Mouse (Mus musculus) kidney, postnatal 0 days (tissue): Measurements from ENCODE around the gene Acly. TPM values are rescaled to one million over a fixed set of nuclear protein-coding genes. Genes with fewer than 3 reads are reported as not detected.

Experiments used
- ATAC-seq: fragments of 200-750 bp; cut with Nextera tagmentation; replicated peaks from 2 replicates; pipeline ENCODE4 v1.8.0; 2017; ENCODE audit warnings: low read depth, moderate number of reproducible peaks, moderate TSS enrichment, moderate library complexity; ENCODE audit not compliant: low FRiP score
- DNase-seq: peaks from one replicate; pipeline ENCODE4 v3.0.0-alpha.2; 2016; ENCODE audit warnings: low spot score
- H3K27ac ChIP-seq: fragments of 300-500 bp; sonication (generic); 2 replicates; pipeline ENCODE4 v1.5.1; 2014; ENCODE audit warnings: mild to moderate bottlenecking
- H3K27me3 ChIP-seq: fragments of 300-500 bp; sonication (generic); 2 replicates; pipeline ENCODE4 v1.6.1; 2014; ENCODE audit warnings: low read length, mixed read lengths; ENCODE audit not compliant: insufficient read depth
- H3K36me3 ChIP-seq: fragments of 300-500 bp; sonication (generic); 2 replicates; pipeline ENCODE4 v1.6.1; 2014; ENCODE audit warnings: low read length, mixed read lengths; ENCODE audit not compliant: insufficient read depth
- H3K4me1 ChIP-seq: fragments of 300-500 bp; sonication (generic); replicated peaks from 2 replicates; pipeline ENCODE4 v1.6.1; 2014; ENCODE audit warnings: antibody characterized with exemption, low read length, mixed read lengths; ENCODE audit not compliant: insufficient read depth
- H3K4me2 ChIP-seq: fragments of 300-500 bp; sonication (generic); 2 replicates; pipeline ENCODE4 v1.6.1; 2014; ENCODE audit warnings: mild to moderate bottlenecking, low read length, moderate library complexity, mixed read lengths
- H3K4me3 ChIP-seq: fragments of 300-500 bp; sonication (generic); replicated peaks from 2 replicates; pipeline ENCODE4 v1.5.1; 2014; ENCODE audit warnings: low read depth, low read length
- H3K9ac ChIP-seq: fragments of 300-500 bp; sonication (generic); 2 replicates; pipeline ENCODE4 v1.6.1; 2014; ENCODE audit warnings: low read depth, low read length
- H3K9me3 ChIP-seq: fragments of 300-500 bp; sonication (generic); replicated peaks from 2 replicates; pipeline ENCODE4 v1.6.1; 2016; ENCODE audit warnings: low read length, inconsistent platforms, mixed read lengths
- CTCF ChIP-seq: IDR thresholded peaks from 2 replicates; pipeline ENCODE4 v1.5.1; 2016; ENCODE audit warnings: antibody characterized with exemption, low read depth, mild to moderate bottlenecking, moderate library complexity
- WGBS: fragments of 180-500 bp; shearing (Covaris S2); extraction: QIAGEN DNeasy Blood & Tissue Kit; methylation state at CpG from one replicate; pipeline ENCODE4 v1.1.7; 2014; 5-methylcytosine and 5-hydroxymethylcytosine counted together
- polyA plus RNA-seq: library from polyadenylated mRNA; unstranded; fragments of >200 nt; fragmentation: Nextera tagmentation; extraction: Ambion mirVana; gene quantifications from 2 replicates; pipeline ENCODE4 v1.2.1, GENCODE M21; 2015

Acly gene
- polyA plus RNA-seq, 1 experiment from 2014 or later: 86.4 TPM

- H3K27ac ChIP-seq: peak overlapping the region; percentile 47; the same call in 1 of the 2 replicates
- H3K9ac ChIP-seq: no peak overlapping the region
- no peak overlapping the region for H3K4me2 ChIP-seq
- 48% methylated on average over 5 of the region's 5 CpGs for WGBS
- no peak overlapping the region for H3K4me3 ChIP-seq
- ATAC-seq (peak; percentile 71), DNase-seq (peak; percentile 48)
- no peaks in the 10 kb centered on the region for H3K9me3 ChIP-seq
- peaks cover 60% of the 10 kb centered on the region for H3K36me3 ChIP-seq
- 0 out of 2 replicates have a peak, but pooled peaks cover 6% of the 10 kb centered on the region for H3K4me1 ChIP-seq
- no peak for TF ChIP-seq CTCF
- no peaks in the 10 kb centered on the region for H3K27me3 ChIP-seq
Observed at GRCm38 (mm10) chr11:100518188-100518591, 9.6 kb downstream of the Acly start.

DNA sequence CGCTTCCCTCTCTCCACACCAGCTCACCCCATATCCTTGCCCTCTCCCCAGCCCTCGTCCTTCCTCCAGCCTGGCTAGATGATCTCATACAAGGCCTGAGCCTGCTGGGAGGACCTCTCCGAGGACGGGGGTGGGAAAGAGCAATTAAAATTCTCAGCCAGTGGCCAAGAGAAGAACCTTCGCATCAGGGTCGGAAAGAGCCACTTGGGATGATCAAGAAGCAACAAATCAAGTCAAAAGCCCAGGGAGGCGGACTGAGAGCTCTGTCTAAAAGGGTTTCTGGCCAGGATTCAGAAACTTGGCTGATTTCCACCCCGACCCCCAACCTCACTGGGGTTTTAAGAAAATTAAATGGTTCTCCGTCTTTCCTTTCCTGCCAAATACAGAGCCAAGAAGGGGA lies 11.5 kb downstream of the Acly start:
- no peak for TF ChIP-seq CTCF
- Histone ChIP-seq H3K9me3 (no peaks in the 10 kb centered on the region), H3K4me2 (no peak overlapping the region), H3K4me1 (0 out of 2 replicates have a peak, but pooled peaks cover 6% of the 10 kb centered on the region), H3K36me3 (peaks cover 63% of the 10 kb centered on the region), H3K9ac (no peak overlapping the region), H3K4me3 (no peak overlapping the region), H3K27ac (no peak overlapping the region), H3K27me3 (no peaks in the 10 kb centered on the region)
- WGBS: 55% methylated on average over 9 of the region's 9 CpGs
- no peak for ATAC-seq
- DNase-seq: peak; percentile 18

- DNase-seq (no peak), ATAC-seq (no peak)
- no peak for TF ChIP-seq CTCF
- 88% methylated on average over 9 of the region's 9 CpGs for WGBS
- H3K4me3 ChIP-seq: no peak overlapping the region
- H3K4me1 ChIP-seq: 0 out of 2 replicates have a peak, but pooled peaks cover 6% of the 10 kb centered on the region
- no peak overlapping the region for H3K4me2 ChIP-seq
- H3K27ac ChIP-seq: no peak overlapping the region
- H3K36me3 ChIP-seq: peaks cover 66% of the 10 kb centered on the region
- H3K27me3 ChIP-seq: no peaks in the 10 kb centered on the region
- no peaks in the 10 kb centered on the region for H3K9me3 ChIP-seq
- no peak overlapping the region for H3K9ac ChIP-seq
Observed at GRCm38 (mm10) chr11:100515789-100516188, 12.0 kb downstream of the Acly start.

DNA sequence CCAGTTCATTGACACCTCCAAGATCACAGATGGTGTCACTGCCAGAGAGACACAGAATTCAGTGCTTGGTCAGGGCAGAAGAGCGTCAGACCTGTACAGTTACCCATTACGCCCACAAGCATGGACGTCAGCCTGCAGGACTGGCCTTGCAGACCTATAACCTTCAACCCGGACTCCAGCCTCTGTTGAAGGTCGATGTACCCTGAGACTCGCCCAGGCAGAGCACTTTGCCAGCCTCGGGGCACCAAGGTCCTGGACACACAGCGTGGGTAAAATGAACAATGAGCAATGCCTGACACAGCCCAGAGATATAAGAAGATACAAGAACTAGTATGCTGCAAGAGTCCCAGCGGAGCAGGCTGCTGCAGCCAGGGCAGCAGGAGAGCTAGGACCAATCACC lies 12.7 kb downstream of the Acly start:
- Histone ChIP-seq H3K4me1 (0 out of 2 replicates have a peak, but pooled peaks cover 3% of the 10 kb centered on the region), H3K36me3 (peaks cover 67% of the 10 kb centered on the region), H3K27me3 (no peaks in the 10 kb centered on the region), H3K27ac (no peak overlapping the region), H3K4me2 (no peak overlapping the region), H3K9ac (no peak overlapping the region), H3K9me3 (no peaks in the 10 kb centered on the region), H3K4me3 (no peak overlapping the region)
- ATAC-seq (no peak), DNase-seq (no peak)
- TF ChIP-seq CTCF: no peak
- WGBS: 91% methylated on average over 9 of the region's 9 CpGs

DNA sequence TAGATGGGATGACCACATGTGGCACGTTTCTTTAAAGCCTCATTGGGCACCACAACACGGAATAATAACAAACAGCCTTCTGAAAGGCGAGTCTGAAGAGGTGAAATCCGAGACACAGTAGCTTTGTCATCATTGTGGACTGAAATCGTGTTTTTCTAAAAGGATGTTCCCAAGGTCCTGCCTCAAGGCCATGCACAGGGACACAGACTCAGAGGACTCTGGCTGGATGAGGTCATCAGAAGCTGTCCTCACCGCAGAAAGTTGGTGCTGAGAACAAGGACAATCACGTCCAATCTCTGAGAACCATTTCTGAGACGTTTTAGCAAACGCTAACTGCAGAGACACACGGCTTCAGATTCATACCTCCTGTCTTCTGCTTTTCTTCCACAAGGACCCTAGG lies 14.1 kb downstream of the Acly start:
- Histone ChIP-seq H3K4me1 (no peaks in the 10 kb centered on the region), H3K9ac (no peak overlapping the region), H3K4me2 (no peak overlapping the region), H3K36me3 (peaks cover 60% of the 10 kb centered on the region), H3K4me3 (no peak overlapping the region), H3K27me3 (no peaks in the 10 kb centered on the region), H3K27ac (no peak overlapping the region), H3K9me3 (no peaks in the 10 kb centered on the region)
- DNase-seq (no peak), ATAC-seq (no peak)
- TF ChIP-seq CTCF: no peak
- WGBS: 71% methylated on average over 10 of the region's 10 CpGs

DNA sequence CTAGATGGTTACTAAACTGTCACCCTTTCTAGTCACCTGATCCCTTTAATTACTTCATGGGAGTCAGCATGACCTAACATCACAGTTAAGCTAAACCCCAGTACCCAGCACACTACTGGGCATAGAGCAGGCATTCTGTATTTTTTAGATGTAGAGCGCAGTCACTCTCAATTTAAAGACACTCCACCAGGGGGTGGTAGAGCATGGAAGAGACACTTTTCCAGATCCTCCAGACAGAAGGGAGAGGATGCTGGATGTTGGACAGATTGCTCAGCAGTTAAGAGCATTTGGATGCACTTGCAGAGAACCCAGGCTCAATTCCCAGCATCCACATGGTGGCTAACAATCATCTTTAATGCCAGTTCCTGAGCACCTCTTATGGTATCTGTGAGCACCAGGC lies 15.4 kb downstream of the Acly start:
- H3K36me3 ChIP-seq: peaks cover 69% of the 10 kb centered on the region
- H3K9me3 ChIP-seq: no peaks in the 10 kb centered on the region
- peak; percentile 71 for TF ChIP-seq CTCF
- no peak overlapping the region for H3K4me3 ChIP-seq
- DNase-seq (peak; percentile 61), ATAC-seq (no peak)
- no peak overlapping the region for H3K9ac ChIP-seq
- 79% methylated on average over 1 of the region's 1 CpGs for WGBS
- no peaks in the 10 kb centered on the region for H3K27me3 ChIP-seq
- H3K4me2 ChIP-seq: no peak overlapping the region
- no peaks in the 10 kb centered on the region for H3K4me1 ChIP-seq
- no peak overlapping the region for H3K27ac ChIP-seq

DNA sequence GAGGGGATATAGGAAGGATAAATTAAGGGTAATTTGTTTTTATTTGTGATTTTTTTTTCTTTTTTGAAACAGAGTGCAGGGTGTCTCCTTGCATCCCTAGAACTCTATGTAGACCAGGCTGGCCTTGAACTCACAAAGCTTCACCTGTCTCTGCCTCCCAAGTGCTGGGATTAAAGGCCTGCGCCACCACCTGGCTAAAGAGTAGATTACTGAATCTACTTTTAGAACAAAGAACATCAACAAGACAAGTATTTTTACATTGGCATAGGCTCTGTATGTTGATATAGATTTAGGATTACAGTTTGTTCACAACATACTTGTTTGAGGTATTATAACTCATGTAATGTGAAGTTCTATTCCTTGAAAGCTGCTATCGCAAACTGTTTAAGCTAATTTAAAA lies 17.2 kb downstream of the Acly start:
- Histone ChIP-seq H3K27ac (no peak overlapping the region), H3K4me2 (no peak overlapping the region), H3K9me3 (no peaks in the 10 kb centered on the region), H3K9ac (no peak overlapping the region), H3K4me1 (no peaks in the 10 kb centered on the region), H3K4me3 (no peak overlapping the region), H3K27me3 (no peaks in the 10 kb centered on the region), H3K36me3 (peaks cover 61% of the 10 kb centered on the region)
- TF ChIP-seq CTCF: peak; percentile 32; the same call in 1 of the 2 replicates
- 97% methylated on average over 2 of the region's 2 CpGs for WGBS
- no peak for ATAC-seq
- DNase-seq: no peak
